Mouse (Mus musculus): ENCODE measurements around the gene Bst1. TPM values are rescaled to one million over a fixed set of nuclear protein-coding genes. Genes with fewer than 3 reads are reported as not detected.

Bst1 gene
- total and polyA plus RNA-seq, 3 experiments, result 1.1 TPM; not detected in 2

GRCm38 (mm10) chr5:43827366-43827765 lies 8.7 kb downstream of the Bst1 start:
- H3K4me3 ChIP-seq (ENCODE audit: low read depth, low read length), result no peak overlapping the region
- no peaks in the 10 kb centered on the region for H3K9me3 ChIP-seq (replicated peaks)
- peaks cover 3% of the 10 kb centered on the region; the same call in 1 of the 2 replicates for H3K27me3 ChIP-seq (ENCODE audit: insufficient read depth, low read length)
- peaks cover 3% of the 10 kb centered on the region; the same call in 1 of the 2 replicates for H3K4me1 ChIP-seq (ENCODE audit: insufficient read depth, low read depth, low read length)
- no peak for TF ChIP-seq POLR2AphosphoS5 (IDR thresholded peaks at IDR 0.05; ENCODE audit: insufficient replicate concordance, low read depth, low read length)
- no peak for TF ChIP-seq CTCF (IDR thresholded peaks at IDR 0.05; ENCODE audit: low read depth, low read length)
- TF ChIP-seq GATA1 (IDR thresholded peaks at IDR 0.05; ENCODE audit: borderline replicate concordance, low read length), result no peak
- TF ChIP-seq GATA2 (IDR thresholded peaks at IDR 0.05; ENCODE audit: borderline replicate concordance, low read depth, low read length), result no peak
- no peak for TF ChIP-seq TAL1 (conservative IDR thresholded peaks at IDR 0.05; ENCODE audit: low read depth, low read length)
- no peaks in the 10 kb centered on the region for H3K36me3 ChIP-seq (replicated peaks)
- DNase-seq (ENCODE audit: low spot score), result no peak
- no peak for ATAC-seq (ENCODE audit: extremely low read depth, insufficient number of reproducible peaks, low FRiP score, poor library complexity, severe bottlenecking)

- Histone ChIP-seq H3K36me3 (replicated peaks) (no peaks in the 10 kb centered on the region), H3K4me1 (ENCODE audit: insufficient read depth, low read depth, low read length) (peaks cover 3% of the 10 kb centered on the region), H3K27me3 (ENCODE audit: insufficient read depth, low read length) (peaks cover 8% of the 10 kb centered on the region), H3K9me3 (replicated peaks) (no peaks in the 10 kb centered on the region), H3K4me3 (ENCODE audit: low read depth, low read length) (no peak overlapping the region)
- no peak for DNase-seq (ENCODE audit: low spot score)
- TF ChIP-seq GATA1 (IDR thresholded peaks at IDR 0.05; ENCODE audit: borderline replicate concordance, low read length), result no peak
- no peak for TF ChIP-seq TAL1 (conservative IDR thresholded peaks at IDR 0.05; ENCODE audit: low read depth, low read length)
- no peak for TF ChIP-seq GATA2 (IDR thresholded peaks at IDR 0.05; ENCODE audit: borderline replicate concordance, low read depth, low read length)
- no peak for TF ChIP-seq CTCF (IDR thresholded peaks at IDR 0.05; ENCODE audit: low read depth, low read length)
- TF ChIP-seq POLR2AphosphoS5 (IDR thresholded peaks at IDR 0.05; ENCODE audit: insufficient replicate concordance, low read depth, low read length), result no peak
- no peak for ATAC-seq (ENCODE audit: extremely low read depth, insufficient number of reproducible peaks, low FRiP score, poor library complexity, severe bottlenecking)
Observed at GRCm38 (mm10) chr5:43836590-43836989, 17.9 kb downstream of the Bst1 start.

DNA sequence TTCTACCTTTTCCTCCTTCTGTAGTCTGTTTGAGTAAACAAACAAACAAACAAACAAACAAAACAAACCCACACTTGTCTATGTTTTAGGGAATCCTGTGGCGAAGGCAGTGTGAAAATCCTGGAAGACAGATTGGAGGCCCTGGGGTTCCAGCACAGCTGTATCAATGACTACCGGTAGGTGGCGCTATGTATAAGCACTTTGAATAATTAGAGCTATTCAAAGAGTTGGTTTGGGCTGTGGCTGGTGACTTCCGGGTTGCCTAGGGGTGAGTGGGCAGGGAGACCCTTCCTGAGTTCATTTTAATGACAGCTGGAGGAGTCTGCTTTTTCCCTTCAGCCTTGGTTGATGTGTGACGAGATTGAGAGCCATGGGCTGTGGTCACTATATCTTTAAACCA lies 18.7 kb downstream of the Bst1 start:
- TF ChIP-seq GATA2 (IDR thresholded peaks at IDR 0.05; ENCODE audit: borderline replicate concordance, low read depth, low read length), result no peak
- TF ChIP-seq CTCF (IDR thresholded peaks at IDR 0.05; ENCODE audit: low read depth, low read length), result peak; percentile 69
- ATAC-seq (ENCODE audit: extremely low read depth, insufficient number of reproducible peaks, low FRiP score, poor library complexity, severe bottlenecking) (no peak), DNase-seq (ENCODE audit: low spot score) (peak; percentile 17)
- Histone ChIP-seq H3K4me3 (ENCODE audit: low read depth, low read length) (no peak overlapping the region), H3K36me3 (replicated peaks) (no peaks in the 10 kb centered on the region), H3K4me1 (ENCODE audit: insufficient read depth, low read depth, low read length) (peaks cover 8% of the 10 kb centered on the region), H3K27me3 (ENCODE audit: insufficient read depth, low read length) (peaks cover 8% of the 10 kb centered on the region), H3K9me3 (replicated peaks) (no peaks in the 10 kb centered on the region)

- peaks cover 4% of the 10 kb centered on the region; the same call in 1 of the 2 replicates for H3K9me3 ChIP-seq (replicated peaks)
- H3K4me3 ChIP-seq (ENCODE audit: low read depth, low read length), result peak overlapping the region; percentile 57; the same call in 1 of the 2 replicates
- DNase-seq (ENCODE audit: low spot score) (peak; percentile 28), ATAC-seq (ENCODE audit: extremely low read depth, insufficient number of reproducible peaks, low FRiP score, poor library complexity, severe bottlenecking) (peak; percentile 45; the same call in 1 of the 2 replicates)
- H3K36me3 ChIP-seq (replicated peaks), result no peaks in the 10 kb centered on the region
- H3K27me3 ChIP-seq (ENCODE audit: insufficient read depth, low read length), result peaks cover 8% of the 10 kb centered on the region
- H3K4me1 ChIP-seq (ENCODE audit: insufficient read depth, low read depth, low read length), result peaks cover 11% of the 10 kb centered on the region
- TF ChIP-seq CTCF (IDR thresholded peaks at IDR 0.05; ENCODE audit: low read depth, low read length), result peak; percentile 77
- TF ChIP-seq GATA1 (IDR thresholded peaks at IDR 0.05; ENCODE audit: borderline replicate concordance, low read length), result no peak
Observed at GRCm38 (mm10) chr5:43841144-43842010, 22.7 kb downstream of the Bst1 start.

DNA sequence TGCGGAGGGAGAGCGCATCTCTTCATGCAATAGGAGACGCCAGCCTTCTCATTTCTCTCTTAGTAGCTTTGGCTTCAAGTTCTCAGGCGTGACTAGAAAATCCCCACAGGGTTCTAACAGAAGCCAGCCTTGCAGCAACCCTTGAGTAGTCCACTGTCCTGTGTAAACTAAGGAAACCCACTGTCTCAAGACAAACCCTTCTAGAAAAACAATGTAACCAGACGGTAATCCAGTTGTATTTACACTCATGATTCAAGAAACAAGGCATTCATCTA lies 23.3 kb downstream of the Bst1 start:
- no peaks in the 10 kb centered on the region for H3K36me3 ChIP-seq (replicated peaks)
- TF ChIP-seq CTCF (IDR thresholded peaks at IDR 0.05; ENCODE audit: low read depth, low read length), result no peak
- no peak for TF ChIP-seq GATA1 (IDR thresholded peaks at IDR 0.05; ENCODE audit: borderline replicate concordance, low read length)
- no peak for TF ChIP-seq TAL1 (conservative IDR thresholded peaks at IDR 0.05; ENCODE audit: low read depth, low read length)
- no peak for TF ChIP-seq GATA2 (IDR thresholded peaks at IDR 0.05; ENCODE audit: borderline replicate concordance, low read depth, low read length)
- no peak for TF ChIP-seq POLR2AphosphoS5 (IDR thresholded peaks at IDR 0.05; ENCODE audit: insufficient replicate concordance, low read depth, low read length)
- H3K27me3 ChIP-seq (ENCODE audit: insufficient read depth, low read length), result peaks cover 8% of the 10 kb centered on the region
- H3K4me3 ChIP-seq (ENCODE audit: low read depth, low read length), result peak overlapping the region; percentile 57; the same call in 1 of the 2 replicates
- H3K4me1 ChIP-seq (ENCODE audit: insufficient read depth, low read depth, low read length), result peaks cover 11% of the 10 kb centered on the region
- peaks cover 4% of the 10 kb centered on the region; the same call in 1 of the 2 replicates for H3K9me3 ChIP-seq (replicated peaks)
- ATAC-seq (ENCODE audit: extremely low read depth, insufficient number of reproducible peaks, low FRiP score, poor library complexity, severe bottlenecking) (no peak), DNase-seq (ENCODE audit: low spot score) (no peak)

GRCm38 (mm10) chr5:43842576-43843155 lies 24.0 kb downstream of the Bst1 start:
- ATAC-seq (ENCODE audit: extremely low read depth, insufficient number of reproducible peaks, low FRiP score, poor library complexity, severe bottlenecking) (no peak), DNase-seq (ENCODE audit: low spot score) (no peak)
- H3K4me1 ChIP-seq (ENCODE audit: insufficient read depth, low read depth, low read length), result peaks cover 11% of the 10 kb centered on the region
- peaks cover 4% of the 10 kb centered on the region; the same call in 1 of the 2 replicates for H3K9me3 ChIP-seq (replicated peaks)
- H3K36me3 ChIP-seq (replicated peaks), result no peaks in the 10 kb centered on the region
- H3K4me3 ChIP-seq (ENCODE audit: low read depth, low read length), result no peak overlapping the region
- TF ChIP-seq TAL1 (conservative IDR thresholded peaks at IDR 0.05; ENCODE audit: low read depth, low read length) (no peak), GATA2 (IDR thresholded peaks at IDR 0.05; ENCODE audit: borderline replicate concordance, low read depth, low read length) (no peak), GATA1 (IDR thresholded peaks at IDR 0.05; ENCODE audit: borderline replicate concordance, low read length) (no peak), POLR2AphosphoS5 (IDR thresholded peaks at IDR 0.05; ENCODE audit: insufficient replicate concordance, low read depth, low read length) (no peak), CTCF (IDR thresholded peaks at IDR 0.05; ENCODE audit: low read depth, low read length) (no peak)
- peaks cover 8% of the 10 kb centered on the region for H3K27me3 ChIP-seq (ENCODE audit: insufficient read depth, low read length)

Measured in G1E (cell line).